Comparison of ENCODE assay signal across 8 mouse cellular contexts in genomic region chr10:7681343-7682025, GRCm38 (mm10). TPM values are rescaled to one million over a fixed set of nuclear protein-coding genes. Genes with fewer than 3 reads are reported as not detected.
DNase-seq lines count a peak whose midpoint lies in the region; ATAC-seq lines count a peak whose summit lies in the region.

No protein-coding gene starts in this region.

- peak; percentile 74 for DNase-seq in 416B (ENCODE audit: low read depth)
- DNase-seq in adrenal gland, postnatal 4 days (ENCODE audit: low spot score in 2 of 2): peak; percentile 48 to 57
- peak; percentile 91 for DNase-seq in embryonic facial prominence, embryonic 14.5 days (ENCODE audit: low spot score)
- peak; percentile 51 for DNase-seq in heart, adult 8-10 months (ENCODE audit: low spot score)
- peak; percentile 69 to 71 for DNase-seq in kidney, adult 8-10 months
- DNase-seq in spleen, postnatal 10 days (ENCODE audit: low spot score in 2 of 2): peak; percentile 72 to 77

- H3K36me3 ChIP-seq in embryonic facial prominence, embryonic 14.5 days (ENCODE audit: control insufficient read depth, insufficient read depth, low read length): peaks cover 35% of the 10 kb centered on the region
- peaks cover 28% of the 10 kb centered on the region for H3K36me3 ChIP-seq in limb, embryonic 15.5 days
- H3K36me3 ChIP-seq in midbrain, embryonic 16.5 days (ENCODE audit: control insufficient read depth, insufficient read depth, low read length): 0 out of 2 replicates have a peak, but pooled peaks cover 8% of the 10 kb centered on the region

- H3K4me2 ChIP-seq in embryonic facial prominence, embryonic 14.5 days (ENCODE audit: low read depth, low read length): peak overlapping the region; percentile 67
- peak overlapping the region; percentile 52 for H3K4me2 ChIP-seq in limb, embryonic 15.5 days
- peak overlapping the region; percentile 90 for H3K4me2 ChIP-seq in midbrain, embryonic 16.5 days (ENCODE audit: low read length)

- H3K4me3 ChIP-seq in embryonic facial prominence, embryonic 14.5 days (ENCODE audit: low read depth, low read length): peak overlapping the region; percentile 99
- peak overlapping the region; percentile 98 for H3K4me3 ChIP-seq in limb, embryonic 15.5 days
- H3K4me3 ChIP-seq in midbrain, embryonic 16.5 days (ENCODE audit: low read depth, low read length): peak overlapping the region; percentile 99

- H3K27me3 ChIP-seq in embryonic facial prominence, embryonic 14.5 days (replicated peaks; ENCODE audit: control insufficient read depth, insufficient read depth, low read length): no peaks in the 10 kb centered on the region
- H3K27me3 ChIP-seq in limb, embryonic 15.5 days: no peaks in the 10 kb centered on the region
- no peaks in the 10 kb centered on the region for H3K27me3 ChIP-seq in midbrain, embryonic 16.5 days (ENCODE audit: control insufficient read depth, insufficient read depth, low read depth, low read length)

- peaks cover 18% of the 10 kb centered on the region for H3K4me1 ChIP-seq in embryonic facial prominence, embryonic 14.5 days (ENCODE audit: control insufficient read depth, insufficient read depth, low read length)
- H3K4me1 ChIP-seq in limb, embryonic 15.5 days: peaks cover 22% of the 10 kb centered on the region
- peaks cover 43% of the 10 kb centered on the region for H3K4me1 ChIP-seq in midbrain, embryonic 16.5 days (ENCODE audit: control insufficient read depth, insufficient read depth, low read length)

- ATAC-seq in embryonic facial prominence, embryonic 14.5 days (ENCODE audit: low read depth): peak; percentile 89
- ATAC-seq in limb, embryonic 15.5 days (ENCODE audit: insufficient number of reproducible peaks, low FRiP score, low TSS enrichment, low read depth): peak; percentile 83
- ATAC-seq in midbrain, embryonic 16.5 days: peak; percentile 83

- peak overlapping the region; percentile 100 for H3K9ac ChIP-seq in embryonic facial prominence, embryonic 14.5 days (ENCODE audit: low read depth, low read length)
- peak overlapping the region; percentile 99 for H3K9ac ChIP-seq in limb, embryonic 15.5 days
- H3K9ac ChIP-seq in midbrain, embryonic 16.5 days (ENCODE audit: low read depth, low read length): peak overlapping the region; percentile 99

- H3K9me3 ChIP-seq in embryonic facial prominence, embryonic 14.5 days (ENCODE audit: control insufficient read depth, low read length): no peaks in the 10 kb centered on the region
- no peaks in the 10 kb centered on the region for H3K9me3 ChIP-seq in limb, embryonic 15.5 days
- H3K9me3 ChIP-seq in midbrain, embryonic 16.5 days (replicated peaks; ENCODE audit: control insufficient read depth, low read length, poor library complexity, severe bottlenecking): no peaks in the 10 kb centered on the region

- WGBS in embryonic facial prominence, embryonic 14.5 days: under 1% methylated on average over 19 of the region's 64 CpGs
- under 1% methylated on average over 50 of the region's 64 CpGs for WGBS in limb, embryonic 15.5 days
- WGBS in midbrain, embryonic 16.5 days: under 1% methylated on average over 54 of the region's 64 CpGs

- H3K27ac ChIP-seq in embryonic facial prominence, embryonic 14.5 days (replicated peaks; ENCODE audit: low read depth, low read length): peak overlapping the region; percentile 98
- H3K27ac ChIP-seq in limb, embryonic 15.5 days: peak overlapping the region; percentile 99
- H3K27ac ChIP-seq in midbrain, embryonic 16.5 days (ENCODE audit: low read length): peak overlapping the region; percentile 97

RNA-seq across cellular contexts. Expression of gene Lats1, which starts 0.5 kb away (rescaled TPM):
- 10 to 100 TPM; 63.5 to 65.9 TPM for total RNA-seq in adrenal gland, postnatal 4 days (2021)
- polyA plus RNA-seq in embryonic facial prominence, embryonic 14.5 days (2014; fragmentation: Nextera tagmentation; extraction: Ambion mirVana): 12.2 and 12.6 TPM in 2 replicates
- total RNA-seq in heart, adult 8-10 months (2022): 10 to 100 TPM; 10.5 to 12.1 (median 10.8) TPM
- polyA plus RNA-seq in limb, embryonic 15.5 days (2015; fragmentation: Nextera tagmentation; extraction: Ambion mirVana): 6.4 and 8.2 TPM in 2 replicates
- polyA plus RNA-seq in midbrain, embryonic 16.5 days (2015; fragmentation: Nextera tagmentation; extraction: Ambion mirVana): 10.6 and 11.5 TPM in 2 replicates

RNA-seq across cellular contexts. Expression of gene Pcmt1, which starts 0.5 kb away (rescaled TPM):
- 10 to 100 TPM; 84.7 to 89.2 TPM for total RNA-seq in adrenal gland, postnatal 4 days (2021)
- 126 and 130 TPM in 2 replicates for polyA plus RNA-seq in embryonic facial prominence, embryonic 14.5 days (2014; fragmentation: Nextera tagmentation; extraction: Ambion mirVana)
- 100 to 1,000 TPM in 1 of 4 experiments, 10 to 100 TPM in 3; 94.3 to 102 (median 98.0) TPM for total RNA-seq in heart, adult 8-10 months (2022)
- polyA plus RNA-seq in limb, embryonic 15.5 days (2015; fragmentation: Nextera tagmentation; extraction: Ambion mirVana): 126 and 133 TPM in 2 replicates
- 164 and 177 TPM in 2 replicates for polyA plus RNA-seq in midbrain, embryonic 16.5 days (2015; fragmentation: Nextera tagmentation; extraction: Ambion mirVana)

RNA-seq across cellular contexts. Expression of gene Nup43, which starts 14.2 kb away (rescaled TPM):
- total RNA-seq in adrenal gland, postnatal 4 days (2021): 10 to 100 TPM; 16.2 to 16.3 TPM
- polyA plus RNA-seq in embryonic facial prominence, embryonic 14.5 days (2014; fragmentation: Nextera tagmentation; extraction: Ambion mirVana): 37.0 and 41.8 TPM in 2 replicates
- total RNA-seq in heart, adult 8-10 months (2022): 1 to 10 TPM; 4.9 to 7.1 (median 6.0) TPM
- 39.3 and 41.4 TPM in 2 replicates for polyA plus RNA-seq in limb, embryonic 15.5 days (2015; fragmentation: Nextera tagmentation; extraction: Ambion mirVana)
- polyA plus RNA-seq in midbrain, embryonic 16.5 days (2015; fragmentation: Nextera tagmentation; extraction: Ambion mirVana): 26.8 and 33.1 TPM in 2 replicates

RNA-seq across cellular contexts. Expression of gene Katna1, which starts 44.3 kb away (rescaled TPM):
- 10 to 100 TPM; 34.0 to 39.2 TPM for total RNA-seq in adrenal gland, postnatal 4 days (2021)
- 48.0 and 51.8 TPM in 2 replicates for polyA plus RNA-seq in embryonic facial prominence, embryonic 14.5 days (2014; fragmentation: Nextera tagmentation; extraction: Ambion mirVana)
- total RNA-seq in heart, adult 8-10 months (2022): 10 to 100 TPM; 10.1 to 14.0 (median 13.7) TPM
- 54.1 and 58.2 TPM in 2 replicates for polyA plus RNA-seq in limb, embryonic 15.5 days (2015; fragmentation: Nextera tagmentation; extraction: Ambion mirVana)
- 25.3 and 28.9 TPM in 2 replicates for polyA plus RNA-seq in midbrain, embryonic 16.5 days (2015; fragmentation: Nextera tagmentation; extraction: Ambion mirVana)

Comparison
In these comparisons a context has a peak if more than half of its experiments do, and no peak if none do; other contexts are left out.
1. Peak in every context shown above with its lines: DNase-seq, ATAC-seq, H3K4me3 ChIP-seq and H3K27ac ChIP-seq.